Mouse (Mus musculus) lung, postnatal 0 days (tissue): ENCODE results near the gene Ctsh. TPM values are rescaled to one million over a fixed set of nuclear protein-coding genes. Genes with fewer than 3 reads are reported as not detected.

Source experiments
- ATAC-seq: fragments of 200-750 bp; cut with Nextera tagmentation; 2 replicates; pipeline ENCODE4 v1.8.0; 2017; ENCODE audit warnings: moderate library complexity
- DNase-seq: peaks from one replicate; pipeline ENCODE4 v3.0.0-alpha.2; 2016; ENCODE audit warnings: low spot score
- H3K27ac ChIP-seq: fragments of 300-500 bp; sonication (generic); 2 replicates; pipeline ENCODE4 v1.5.1; 2014; ENCODE audit warnings: antibody characterized with exemption, mild to moderate bottlenecking, low read length, mixed read lengths
- H3K27me3 ChIP-seq: fragments of 300-500 bp; sonication (generic); replicated peaks from 2 replicates; pipeline ENCODE4 v1.6.1; 2014; ENCODE audit warnings: low read length, mixed read lengths; ENCODE audit not compliant: insufficient read depth
- H3K36me3 ChIP-seq: fragments of 300-500 bp; sonication (generic); 2 replicates; pipeline ENCODE4 v1.6.1; 2014; ENCODE audit warnings: low read length, mixed read lengths; ENCODE audit not compliant: insufficient read depth
- H3K4me1 ChIP-seq: fragments of 300-500 bp; sonication (generic); 2 replicates; pipeline ENCODE4 v1.6.1; 2014; ENCODE audit warnings: antibody characterized with exemption, low read depth, low read length, mixed read lengths; ENCODE audit not compliant: insufficient read depth
- H3K4me2 ChIP-seq: fragments of 300-500 bp; sonication (generic); replicated peaks from 2 replicates; pipeline ENCODE4 v1.6.1; 2014; ENCODE audit warnings: low read depth, mild to moderate bottlenecking, low read length, moderate library complexity, mixed read lengths
- H3K4me3 ChIP-seq: fragments of 300-500 bp; sonication (generic); 2 replicates; pipeline ENCODE4 v1.5.1; 2014; ENCODE audit warnings: low read depth, low read length
- H3K9ac ChIP-seq: fragments of 300-500 bp; sonication (generic); replicated peaks from 2 replicates; pipeline ENCODE4 v1.6.1; 2014; ENCODE audit warnings: low read depth, mild to moderate bottlenecking
- H3K9me3 ChIP-seq: fragments of 300-500 bp; sonication (generic); 2 replicates; pipeline ENCODE4 v1.6.1; 2016; ENCODE audit warnings: low read length, mixed read lengths
- CTCF ChIP-seq: IDR thresholded peaks from 2 replicates; pipeline ENCODE4 v1.5.1; 2016; ENCODE audit warnings: antibody characterized with exemption, mild to moderate bottlenecking
- EP300 ChIP-seq: IDR thresholded peaks from 2 replicates; pipeline ENCODE4 v1.6.1; 2016; ENCODE audit warnings: antibody characterized with exemption, mild to moderate bottlenecking, control low read depth
- WGBS: fragments of 180-500 bp; shearing (Covaris S2); extraction: QIAGEN DNeasy Blood & Tissue Kit; methylation state at CpG from one replicate; pipeline ENCODE4 v1.1.7; 2014; 5-methylcytosine and 5-hydroxymethylcytosine counted together
- polyA plus RNA-seq: library from polyadenylated mRNA; unstranded; fragments of >200 nt; fragmentation: Nextera tagmentation; extraction: Ambion mirVana; gene quantifications from 2 replicates; pipeline ENCODE4 v1.2.1, GENCODE M21; 2015

The Ctsh gene
- polyA plus RNA-seq, 1 experiment from 2014 or later, result 2,487 TPM

GRCm38 (mm10) chr9:90122246-90122740 is 68.3 kb downstream of the Ctsh start:
- TF ChIP-seq EP300, result no peak
- no peak for TF ChIP-seq CTCF
- DNase-seq (no peak), ATAC-seq (no peak)
- H3K4me3 ChIP-seq, result no peak overlapping the region
- H3K36me3 ChIP-seq, result no peaks in the 10 kb centered on the region
- H3K4me2 ChIP-seq, result no peak overlapping the region
- H3K9ac ChIP-seq, result no peak overlapping the region
- 77% methylated on average over 4 of the region's 4 CpGs for WGBS
- no peak overlapping the region for H3K27ac ChIP-seq
- no peaks in the 10 kb centered on the region for H3K27me3 ChIP-seq
- H3K9me3 ChIP-seq, result no peaks in the 10 kb centered on the region
- peaks cover 4% of the 10 kb centered on the region; the same call in 1 of the 2 replicates for H3K4me1 ChIP-seq

- Histone ChIP-seq H3K4me1 (peaks cover 4% of the 10 kb centered on the region; the same call in 1 of the 2 replicates), H3K36me3 (no peaks in the 10 kb centered on the region), H3K9ac (no peak overlapping the region), H3K27ac (no peak overlapping the region), H3K27me3 (no peaks in the 10 kb centered on the region), H3K4me3 (no peak overlapping the region), H3K4me2 (no peak overlapping the region), H3K9me3 (no peaks in the 10 kb centered on the region)
- TF ChIP-seq CTCF (no peak), EP300 (no peak)
- DNase-seq (no peak), ATAC-seq (peak; percentile 32)
- WGBS, result 43% methylated on average over 11 of the region's 11 CpGs
These were observed 70.4 kb downstream of the Ctsh start for GRCm38 (mm10) chr9:90124156-90124872.

- Histone ChIP-seq H3K9ac (no peak overlapping the region), H3K4me2 (no peak overlapping the region), H3K9me3 (no peaks in the 10 kb centered on the region), H3K4me3 (no peak overlapping the region), H3K27ac (no peak overlapping the region), H3K27me3 (no peaks in the 10 kb centered on the region), H3K36me3 (no peaks in the 10 kb centered on the region), H3K4me1 (peaks cover 4% of the 10 kb centered on the region; the same call in 1 of the 2 replicates)
- ATAC-seq (peak; percentile 59), DNase-seq (peak; percentile 59)
- WGBS, result 25% methylated on average over 8 of the region's 8 CpGs
- TF ChIP-seq EP300 (0 out of 2 replicates have a peak, but pooled peaks have one; percentile 18), CTCF (no peak)
These were observed 70.9 kb downstream of the Ctsh start for GRCm38 (mm10) chr9:90124873-90125245.

Other genes starting within 250 kb of the Ctsh start
- gene Rasgrf1, start 144.2 kb upstream of the Ctsh start, polyA plus RNA-seq, result 0.88 and 1.1 TPM in 2 replicates
- gene Morf4l1, start 60.6 kb downstream of the Ctsh start, polyA plus RNA-seq, result 283 and 290 TPM in 2 replicates
- gene Adamts7, start 108.9 kb downstream of the Ctsh start, polyA plus RNA-seq, result 4.1 and 5.4 TPM in 2 replicates
- 9.5 and 11.0 TPM in 2 replicates for gene Tbc1d2b, start 216.7 kb downstream of the Ctsh start, polyA plus RNA-seq